Mouse (Mus musculus) neural tube, embryonic 12.5 days (tissue): ENCODE measurements around the gene Arhgef26. TPM values are rescaled to one million over a fixed set of nuclear protein-coding genes. Genes with fewer than 3 reads are reported as not detected.

Experiments used
- ATAC-seq: fragments of 200-750 bp; cut with Nextera tagmentation; 2 replicates; pipeline ENCODE4 v1.8.0; 2017; ENCODE audit warnings: low read depth, mild to moderate bottlenecking, moderate TSS enrichment, moderate library complexity; ENCODE audit not compliant: low FRiP score
- H3K27ac ChIP-seq: fragments of 300-500 bp; sonication (generic); 2 replicates; pipeline ENCODE4 v1.5.1; 2016
- H3K27me3 ChIP-seq: fragments of 300-500 bp; sonication (generic); replicated peaks from 2 replicates; pipeline ENCODE4 v1.6.1; 2016; ENCODE audit warnings: mild to moderate bottlenecking
- H3K36me3 ChIP-seq: fragments of 300-500 bp; sonication (generic); 2 replicates; pipeline ENCODE4 v1.6.1; 2016; ENCODE audit warnings: mild to moderate bottlenecking
- H3K4me1 ChIP-seq: fragments of 300-500 bp; sonication (generic); 2 replicates; pipeline ENCODE4 v1.6.1; 2016
- H3K4me2 ChIP-seq: fragments of 300-500 bp; sonication (generic); replicated peaks from 2 replicates; pipeline ENCODE4 v1.6.1; 2016; ENCODE audit warnings: mild to moderate bottlenecking
- H3K4me3 ChIP-seq: fragments of 300-500 bp; sonication (generic); 2 replicates; pipeline ENCODE4 v1.5.1; 2016
- H3K9ac ChIP-seq: fragments of 300-500 bp; sonication (generic); 2 replicates; pipeline ENCODE4 v1.6.1; 2016; ENCODE audit warnings: mild to moderate bottlenecking
- H3K9me3 ChIP-seq: fragments of 300-500 bp; sonication (generic); 2 replicates; pipeline ENCODE4 v1.6.1; 2016; ENCODE audit warnings: mild to moderate bottlenecking
- WGBS: fragments of 180-500 bp; shearing (Covaris S2); methylation state at CpG from one replicate; pipeline ENCODE4 v1.1.7; 2016; 5-methylcytosine and 5-hydroxymethylcytosine counted together
- polyA plus RNA-seq: library from polyadenylated mRNA; unstranded; fragments of >200 nt; fragmentation: Nextera tagmentation; extraction: Ambion mirVana; gene quantifications from 2 replicates; pipeline ENCODE4 v1.2.1, GENCODE M21; 2016

Gene Arhgef26
- polyA plus RNA-seq, 1 experiment from 2014 or later = 15.2 TPM

DNA sequence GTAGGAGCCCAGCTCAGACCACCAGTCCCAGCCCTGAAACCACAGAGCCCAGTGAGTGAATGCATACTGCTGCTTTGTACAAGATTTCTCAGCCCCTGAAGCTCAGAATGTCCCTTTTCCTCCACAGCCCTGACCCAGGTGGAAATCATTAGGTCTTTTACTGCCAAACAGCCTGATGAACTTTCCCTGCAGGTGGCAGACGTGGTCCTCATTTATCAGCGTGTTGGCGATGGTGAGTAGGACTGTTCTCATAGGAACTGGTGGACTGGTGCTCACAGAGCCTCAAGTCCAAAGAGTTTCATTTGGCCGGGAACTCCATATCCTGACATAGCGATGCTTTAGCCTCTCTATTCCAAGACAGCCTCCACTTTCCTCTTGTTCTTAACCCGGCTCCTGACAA is 121.3 kb downstream of the Arhgef26 start:
- Histone ChIP-seq H3K36me3 (peaks cover 17% of the 10 kb centered on the region), H3K4me3 (no peak overlapping the region), H3K27me3 (no peaks in the 10 kb centered on the region), H3K9ac (no peak overlapping the region), H3K27ac (no peak overlapping the region), H3K4me2 (no peak overlapping the region), H3K4me1 (peaks cover 16% of the 10 kb centered on the region), H3K9me3 (no peaks in the 10 kb centered on the region)
- WGBS = 74% methylated on average over 6 of the region's 6 CpGs
- no peak for ATAC-seq

DNA sequence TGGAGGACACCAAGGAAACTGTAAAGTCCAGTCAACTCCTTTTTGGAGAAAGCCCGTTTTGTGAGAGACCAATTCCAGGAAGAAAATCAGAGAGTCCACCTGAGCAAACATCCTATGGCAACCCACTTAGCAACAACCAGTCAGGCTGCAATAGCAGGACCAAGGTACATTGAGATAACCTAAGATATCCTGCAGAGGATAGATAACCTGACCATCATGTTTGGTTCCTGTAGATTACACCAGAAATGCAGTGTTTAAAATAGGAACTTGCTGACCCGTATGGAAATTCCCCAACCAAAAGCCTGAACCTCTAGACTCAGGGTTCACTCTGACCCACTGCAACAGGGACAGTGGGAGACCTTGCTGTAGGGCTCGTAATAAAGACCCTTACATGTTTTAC is 126.1 kb downstream of the Arhgef26 start:
- no peaks in the 10 kb centered on the region for H3K4me1 ChIP-seq
- H3K9me3 ChIP-seq = no peaks in the 10 kb centered on the region
- ATAC-seq = no peak
- WGBS = 89% methylated on average over 3 of the region's 3 CpGs
- H3K9ac ChIP-seq = no peak overlapping the region
- H3K27me3 ChIP-seq = no peaks in the 10 kb centered on the region
- peaks cover 49% of the 10 kb centered on the region for H3K36me3 ChIP-seq
- no peak overlapping the region for H3K4me3 ChIP-seq
- H3K4me2 ChIP-seq = no peak overlapping the region
- no peak overlapping the region for H3K27ac ChIP-seq

DNA sequence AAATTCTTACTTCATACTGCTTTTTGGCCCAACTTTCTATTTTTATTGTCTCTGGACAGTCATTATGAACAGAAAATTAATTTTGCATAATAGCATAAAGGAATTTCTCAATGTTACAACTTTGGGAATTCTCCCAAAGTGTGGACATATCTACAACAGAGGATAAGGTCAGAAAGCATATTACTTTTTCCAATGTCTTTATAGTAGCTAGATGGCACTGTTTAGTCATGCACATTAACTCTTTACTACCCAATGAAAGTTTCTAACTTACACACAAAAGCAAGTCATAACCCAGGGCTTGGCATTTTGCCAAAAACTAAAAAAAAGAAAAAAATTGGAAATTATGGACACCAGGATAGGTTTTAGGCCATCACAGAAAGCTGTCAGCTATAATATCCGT is 132.0 kb downstream of the Arhgef26 start:
- 98% methylated on average over 1 of the region's 1 CpGs for WGBS
- Histone ChIP-seq H3K4me1 (no peaks in the 10 kb centered on the region), H3K27me3 (no peaks in the 10 kb centered on the region), H3K9me3 (no peaks in the 10 kb centered on the region), H3K36me3 (peaks cover 73% of the 10 kb centered on the region), H3K4me3 (no peak overlapping the region), H3K4me2 (no peak overlapping the region), H3K9ac (no peak overlapping the region), H3K27ac (no peak overlapping the region)
- ATAC-seq = no peak

DNA sequence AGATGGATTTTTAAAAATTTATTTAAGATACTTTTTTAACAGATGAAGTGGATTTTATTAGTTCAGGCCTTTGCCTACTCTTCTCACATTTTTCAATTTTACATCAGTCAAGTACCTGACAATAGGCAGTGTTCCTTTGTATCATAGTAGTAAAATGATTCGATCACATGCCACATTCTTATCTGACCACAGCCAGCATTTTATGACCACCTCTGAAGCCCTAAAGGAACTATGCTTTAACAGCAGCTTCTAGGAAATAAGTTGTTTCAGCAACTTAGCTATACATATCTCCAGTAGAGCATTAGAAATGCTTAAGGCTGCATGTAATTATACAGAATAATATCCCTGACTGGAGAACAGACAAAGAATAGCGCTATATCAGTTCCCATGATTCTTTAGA is 146.2 kb downstream of the Arhgef26 start:
- Histone ChIP-seq H3K4me3 (no peak overlapping the region), H3K27ac (no peak overlapping the region), H3K27me3 (no peaks in the 10 kb centered on the region), H3K9me3 (no peaks in the 10 kb centered on the region), H3K4me1 (no peaks in the 10 kb centered on the region), H3K36me3 (peaks cover 39% of the 10 kb centered on the region), H3K9ac (no peak overlapping the region), H3K4me2 (no peak overlapping the region)
- no peak for ATAC-seq
- WGBS = 96% methylated on average over 2 of the region's 2 CpGs

DNA sequence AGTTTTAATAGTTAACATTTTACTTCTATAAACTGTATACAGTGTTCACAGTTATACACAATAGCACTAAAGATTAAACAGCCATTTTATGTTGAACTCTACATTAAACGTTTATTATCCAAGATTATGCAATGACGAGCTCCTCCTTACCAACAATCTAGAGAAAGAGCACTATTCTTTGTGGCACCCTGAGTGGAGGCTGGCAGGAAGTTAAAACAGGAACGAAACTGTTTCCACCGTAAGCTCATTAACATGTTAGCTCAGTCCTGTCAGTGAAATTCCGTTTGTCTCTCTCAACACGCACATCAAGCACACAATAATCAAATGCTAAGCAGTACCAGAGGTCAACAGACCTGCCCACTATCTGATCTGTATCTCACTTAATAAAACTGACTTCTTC is 154.4 kb downstream of the Arhgef26 start:
- peaks cover 57% of the 10 kb centered on the region for H3K36me3 ChIP-seq
- 90% methylated on average over 6 of the region's 6 CpGs for whole genome bisulfite sequencing
- no peak overlapping the region for H3K9ac ChIP-seq
- no peak overlapping the region for H3K27ac ChIP-seq
- H3K4me3 ChIP-seq = no peak overlapping the region
- no peaks in the 10 kb centered on the region for H3K4me1 ChIP-seq
- no peak for ATAC-seq
- H3K9me3 ChIP-seq = no peaks in the 10 kb centered on the region
- H3K27me3 ChIP-seq = no peaks in the 10 kb centered on the region
- no peak overlapping the region for H3K4me2 ChIP-seq

DNA sequence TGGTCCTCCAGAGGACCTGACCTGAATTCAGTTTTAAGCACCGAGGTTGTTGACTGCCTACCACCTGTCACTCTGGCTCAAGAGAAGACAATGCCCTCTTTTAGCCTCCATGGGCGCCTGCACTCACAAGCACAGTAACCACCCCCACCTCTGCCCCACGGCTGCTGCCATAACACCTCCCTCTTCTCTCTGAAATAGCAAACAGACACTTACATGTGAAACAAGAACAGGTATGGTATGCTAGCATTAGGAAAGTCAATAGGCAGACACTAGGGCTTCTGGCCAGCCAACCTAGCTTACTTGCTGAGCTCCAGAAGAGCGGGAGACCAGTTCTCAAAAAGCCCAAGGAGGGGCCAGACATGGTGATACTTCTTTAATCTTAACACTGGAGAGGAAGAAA is 161.2 kb downstream of the Arhgef26 start:
- 81% methylated on average over 4 of the region's 4 CpGs for WGBS
- peaks cover 47% of the 10 kb centered on the region for H3K36me3 ChIP-seq

DNA sequence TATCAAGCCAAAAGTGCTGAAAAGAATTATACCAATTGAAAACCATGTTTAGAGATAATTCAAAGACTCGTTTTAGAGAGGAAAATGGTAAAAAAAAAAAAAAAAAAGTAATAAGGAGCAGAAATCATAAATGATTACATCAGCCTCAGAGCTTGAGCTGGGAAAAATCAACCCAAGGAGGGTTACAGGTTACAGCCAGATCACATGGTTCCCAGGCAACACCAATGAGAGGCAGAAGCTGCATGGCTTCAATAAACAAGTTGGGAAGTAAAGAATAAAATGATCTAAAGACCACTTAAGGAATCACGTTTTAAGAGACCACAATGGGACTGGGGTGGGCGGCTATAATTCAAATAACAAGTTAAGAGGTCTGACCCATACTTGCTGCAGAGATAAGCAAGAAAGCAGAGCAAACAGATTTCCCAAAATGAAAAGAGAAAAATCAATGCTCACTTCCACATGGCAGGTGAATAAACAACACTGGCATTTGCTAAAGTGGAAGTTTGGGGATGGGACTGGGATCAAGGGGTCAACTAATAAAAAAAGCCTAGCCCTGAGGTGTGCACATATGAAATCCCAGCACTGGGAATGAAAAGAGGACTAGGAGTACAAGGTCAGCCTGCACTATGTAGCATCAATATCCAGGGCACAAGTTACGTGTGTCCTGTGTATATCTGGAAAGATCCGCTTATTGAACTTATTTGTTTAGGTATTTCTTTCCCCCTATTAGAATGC is 167.2 kb downstream of the Arhgef26 start:
- Histone ChIP-seq H3K36me3 (peaks cover 12% of the 10 kb centered on the region), H3K27ac (no peak overlapping the region), H3K4me2 (peak overlapping the region; percentile 70), H3K9me3 (no peaks in the 10 kb centered on the region), H3K9ac (0 out of 2 replicates have a peak overlapping the region, but pooled peaks have one; percentile 95), H3K4me3 (peak overlapping the region; percentile 93), H3K4me1 (peaks cover 8% of the 10 kb centered on the region), H3K27me3 (no peaks in the 10 kb centered on the region)
- ATAC-seq = no peak
- WGBS = 78% methylated on average over 5 of the region's 5 CpGs

More for the DNA sequence above, 161.2 kb downstream of the Arhgef26 start:
- Histone ChIP-seq H3K9ac (no peak overlapping the region), H3K9me3 (no peaks in the 10 kb centered on the region), H3K27ac (no peak overlapping the region), H3K27me3 (no peaks in the 10 kb centered on the region), H3K4me2 (no peak overlapping the region), H3K4me3 (no peak overlapping the region), H3K4me1 (no peaks in the 10 kb centered on the region)
- no peak for ATAC-seq

DNA sequence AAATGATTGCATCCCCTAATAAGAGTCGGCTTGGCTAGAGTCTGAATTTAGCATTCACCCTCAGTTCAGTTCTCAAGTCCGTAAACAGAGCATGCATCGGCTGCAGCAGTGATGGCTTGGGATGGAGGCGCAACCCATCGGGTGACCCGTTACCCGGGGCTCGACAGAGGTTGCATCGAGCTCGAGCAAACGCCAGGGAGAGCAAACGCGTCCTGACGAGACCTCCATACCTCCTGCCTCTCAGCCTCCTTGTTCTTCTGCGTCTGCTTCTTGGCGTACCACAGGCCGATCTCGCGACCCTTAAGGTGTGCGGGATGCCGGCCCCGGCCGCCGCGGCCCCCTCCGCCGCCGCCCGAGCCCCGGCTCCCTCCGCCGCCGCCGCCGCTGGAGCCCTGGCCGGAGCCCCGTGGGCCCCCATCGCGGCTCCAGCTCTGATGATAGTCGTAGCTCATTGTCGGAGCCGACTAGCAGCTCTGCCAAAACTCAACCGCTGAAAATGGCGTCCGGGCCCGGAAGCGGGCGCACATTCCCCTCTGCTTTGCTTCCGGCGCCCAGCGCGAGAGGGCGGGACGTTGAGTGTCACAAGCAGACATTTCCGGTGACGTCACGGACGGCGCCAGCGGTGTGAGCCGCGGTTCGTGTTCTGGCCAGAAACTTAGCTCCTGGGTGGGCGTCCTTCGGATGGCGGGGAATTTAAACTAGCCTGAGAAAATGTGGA is 168.5 kb downstream of the Arhgef26 start, which contains the start of gene Dhx36:
Gene Dhx36 (minus strand): TSS at position 517 of the 718 bp plus-strand sequence.
- Histone ChIP-seq H3K4me3 (peak within 1 kb of the TSS; percentile 93), H3K9ac (peak within 1 kb of the TSS; percentile 95), H3K27ac (peak within 1 kb of the TSS; percentile 95), H3K4me2 (peak within 1 kb of the TSS; percentile 70), H3K36me3 (no peaks in the 10 kb centered on the region), H3K4me1 (peaks cover 8% of the 10 kb centered on the region), H3K9me3 (no peaks in the 10 kb centered on the region), H3K27me3 (no peaks in the 10 kb centered on the region)
- WGBS = under 1% methylated on average over 66 of the region's 66 CpGs
- peak; percentile 99 for ATAC-seq

DNA sequence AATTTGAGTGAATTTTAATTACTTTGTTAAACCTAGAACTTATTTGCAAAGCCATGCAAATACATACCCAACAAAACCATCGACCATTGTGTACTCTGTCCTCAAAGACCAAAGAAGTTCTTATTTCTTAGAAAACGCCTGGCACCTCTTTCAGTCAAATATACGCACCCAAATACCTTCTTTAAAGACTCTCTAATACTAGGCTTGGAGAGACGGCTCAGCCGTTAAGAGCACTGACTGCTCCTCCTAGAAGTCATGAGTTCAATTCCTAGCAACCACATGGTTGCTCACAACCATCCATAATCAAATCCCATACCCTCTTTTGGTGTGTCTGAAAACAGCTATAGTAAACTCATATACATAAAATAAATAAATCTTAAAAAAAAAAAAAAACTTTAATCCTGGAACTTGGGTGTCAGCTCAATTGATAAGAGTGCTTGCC is 169.1 kb downstream of the Arhgef26 start:
- no peak; the same call in 1 of the 2 replicates for ATAC-seq
- Histone ChIP-seq H3K9me3 (no peaks in the 10 kb centered on the region), H3K4me1 (peaks cover 8% of the 10 kb centered on the region), H3K27ac (no peak overlapping the region), H3K27me3 (no peaks in the 10 kb centered on the region), H3K4me2 (peak overlapping the region; percentile 70), H3K9ac (no peak overlapping the region), H3K4me3 (peak overlapping the region; percentile 93), H3K36me3 (no peaks in the 10 kb centered on the region)
- WGBS = 43% methylated on average over 5 of the region's 5 CpGs

Other genes with a start within 250 kb of the Arhgef26 start
- 51.5 and 52.7 TPM in 2 replicates for gene Dhx36, start 168.7 kb downstream of the Arhgef26 start, polyA plus RNA-seq